Mouse (Mus musculus): Measurements from ENCODE around the gene Clmp.
"Not testable (repeated sequence)": the region's sequence is repeated elsewhere in the genome, so short reads cannot be mapped to it uniquely, and the experiment has no call there.

Clmp gene

GRCm38 (mm10) chr9:40732302-40732701 is 46.5 kb downstream of the Clmp start:
- no peak for DNase-seq

- DNase-seq = no peak
Measured at GRCm38 (mm10) chr9:40737117-40737516, 51.4 kb downstream of the Clmp start.

GRCm38 (mm10) chr9:40743525-40744034 is 57.8 kb downstream of the Clmp start:
- DNase-seq = no peak

- no peak for DNase-seq
Measured at GRCm38 (mm10) chr9:40744233-40744632, 58.5 kb downstream of the Clmp start.

- no peak for DNase-seq
Measured at GRCm38 (mm10) chr9:40746796-40747195, 61.0 kb downstream of the Clmp start.

- no peak for DNase-seq
Measured at GRCm38 (mm10) chr9:40747249-40747648, 61.5 kb downstream of the Clmp start.

GRCm38 (mm10) chr9:40749832-40750620 is 64.3 kb downstream of the Clmp start:
- peak; percentile 55 for DNase-seq

- no peak for DNase-seq
Measured at GRCm38 (mm10) chr9:40751749-40752148, 66.0 kb downstream of the Clmp start.

- DNase-seq = peak; percentile 63
Measured at GRCm38 (mm10) chr9:40756401-40756800, 70.6 kb downstream of the Clmp start.

- DNase-seq = peak; percentile 74
Measured at GRCm38 (mm10) chr9:40757105-40757626, 71.4 kb downstream of the Clmp start.

- peak; percentile 81 for DNase-seq
Measured at GRCm38 (mm10) chr9:40757685-40758270, 72.0 kb downstream of the Clmp start.

GRCm38 (mm10) chr9:40762354-40762753 is 76.6 kb downstream of the Clmp start:
- DNase-seq = no peak

- DNase-seq = no peak
Measured at GRCm38 (mm10) chr9:40764887-40765580, 79.3 kb downstream of the Clmp start.

- no peak for DNase-seq
Measured at GRCm38 (mm10) chr9:40765581-40765940, 79.8 kb downstream of the Clmp start.

GRCm38 (mm10) chr9:40766058-40766605 is 80.4 kb downstream of the Clmp start:
- DNase-seq = no peak

GRCm38 (mm10) chr9:40767946-40768345 is 82.2 kb downstream of the Clmp start:
- no peak for DNase-seq

GRCm38 (mm10) chr9:40772246-40772645 is 86.5 kb downstream of the Clmp start:
- peak; percentile 85 for DNase-seq

GRCm38 (mm10) chr9:40773142-40773541 is 87.4 kb downstream of the Clmp start:
- DNase-seq = not testable (repeated sequence)

- DNase-seq = no peak
Measured at GRCm38 (mm10) chr9:40773869-40774268, 88.1 kb downstream of the Clmp start.

GRCm38 (mm10) chr9:40776044-40776443 is 90.3 kb downstream of the Clmp start:
- DNase-seq = no peak

- no peak for DNase-seq
Measured at GRCm38 (mm10) chr9:40776459-40777248, 90.9 kb downstream of the Clmp start.

GRCm38 (mm10) chr9:40780111-40780510 is 94.3 kb downstream of the Clmp start:
- no peak for DNase-seq
